Comparison of ENCODE assay signal across 8 mouse cellular contexts in genomic region chr2:153649298-153650013, GRCm38 (mm10). TPM values are rescaled to one million over a fixed set of nuclear protein-coding genes. Genes with fewer than 3 reads are reported as not detected.
A peak's percentile ranks its signal among the peaks of the same experiment; 100 is the strongest.
DNase-seq lines count a peak whose midpoint lies in the region; TF ChIP-seq lines count a peak whose summit lies in the region.

Gene Dnmt3b (plus strand): TSS chr2:153649450.

- H3K9me3 ChIP-seq in hindbrain, embryonic 10.5 days: no peaks in the 10 kb centered on the region

- no peak for TF ChIP-seq CTCF in cerebellum, adult 2 months (IDR thresholded peaks at IDR 0.05; ENCODE audit: borderline replicate concordance, insufficient read depth, low read depth, low read length)

- H3K4me1 ChIP-seq in cerebellum, adult 2 months (ENCODE audit: control insufficient read depth, insufficient read depth, low read length): peaks cover 5% of the 10 kb centered on the region; the same call in 1 of the 2 replicates
- H3K4me1 ChIP-seq in hindbrain, embryonic 10.5 days (replicated peaks): peaks cover 44% of the 10 kb centered on the region

- DNase-seq in NIH3T3 (ENCODE audit: low read depth): peak; percentile 78
- DNase-seq in cerebellum, adult 2 months: peak; percentile 61 to 72
- peak; percentile 68 for DNase-seq in forelimb bud, embryonic 11.5 days (ENCODE audit: low read depth, low spot score)
- peak; percentile 80 for DNase-seq in hindbrain, embryonic 10.5 days (ENCODE audit: low spot score)
- peak; percentile 34 for DNase-seq in layer of hippocampus, postnatal 36 days
- DNase-seq in lung, postnatal 36 days: peak; percentile 56
- DNase-seq in ovary, postnatal 36 days (ENCODE audit: low spot score): peak; percentile 75
- DNase-seq in urinary bladder, adult 2 months (ENCODE audit: low spot score): peak; percentile 47

- TF ChIP-seq POLR2A in cerebellum, adult 2 months (IDR thresholded peaks at IDR 0.05; ENCODE audit: borderline replicate concordance, insufficient read depth, low read length): no peak; the same call in 1 of the 2 replicates

- WGBS in cerebellum, adult 2 months: under 1% methylated on average over 92 of the region's 93 CpGs
- WGBS in hindbrain, embryonic 10.5 days: under 1% methylated on average over 92 of the region's 93 CpGs

- no peak within 1 kb of the TSS for H3K27ac ChIP-seq in cerebellum, adult 2 months (ENCODE audit: insufficient read depth, low read length)
- peak within 1 kb of the TSS; percentile 94 for H3K27ac ChIP-seq in hindbrain, embryonic 10.5 days

- peak within 1 kb of the TSS; percentile 63 for H3K4me3 ChIP-seq in cerebellum, adult 2 months (replicated peaks; ENCODE audit: insufficient read depth, low read depth, low read length)
- peak within 1 kb of the TSS; percentile 71 for H3K4me3 ChIP-seq in hindbrain, embryonic 10.5 days

- peaks cover under 1% of the 10 kb centered on the region; the same call in 1 of the 2 replicates for H3K36me3 ChIP-seq in hindbrain, embryonic 10.5 days

- no peaks in the 10 kb centered on the region for H3K27me3 ChIP-seq in cerebellum, adult 2 months (ENCODE audit: control insufficient read depth, insufficient read depth, low read length)
- H3K27me3 ChIP-seq in hindbrain, embryonic 10.5 days (ENCODE audit: insufficient read depth, poor library complexity, severe bottlenecking): peaks cover 25% of the 10 kb centered on the region

RNA-seq across cellular contexts. Expression of gene Dnmt3b, which starts in this region (rescaled TPM):
- polyA plus RNA-seq in cerebellum, adult 2 months (2012; rRNA removed): 1.6 and 2.6 TPM in 2 replicates
- 15.9 and 24.4 TPM in 2 replicates for polyA plus RNA-seq in hindbrain, embryonic 10.5 days (2016; fragmentation: Nextera tagmentation; extraction: Ambion mirVana)
- total RNA-seq in layer of hippocampus, postnatal 36 days (2021): 1 to 10 TPM; 1.3 to 1.6 TPM
- polyA plus RNA-seq in urinary bladder, adult 2 months (2012; rRNA removed): 2.0 and 2.5 TPM in 2 replicates
